Mouse (Mus musculus): ENCODE data around the gene Apoo. TPM values are rescaled to one million over a fixed set of nuclear protein-coding genes. Genes with fewer than 3 reads are reported as not detected.

Apoo gene
- polyA plus RNA-seq, 1 experiment: 43.1 TPM

Other genes starting within 250 kb of the Apoo start
- 4.2 and 5.4 TPM in 2 replicates for gene Zfx, start 243.4 kb upstream of the Apoo start, polyA plus RNA-seq (2012; rRNA removed)
- 63.6 and 71.7 TPM in 2 replicates for gene Eif2s3x, start 154.3 kb upstream of the Apoo start, polyA plus RNA-seq (2012; rRNA removed)
- gene Klhl15, start 132.5 kb upstream of the Apoo start, polyA plus RNA-seq (2012; rRNA removed): 3.8 and 6.8 TPM in 2 replicates
- not detected in 2 replicates for gene Fam90a1b, start 340 bp upstream of the Apoo start, polyA plus RNA-seq (2012; rRNA removed)
- 137 and 167 TPM in 2 replicates for gene Maged1, start 175.0 kb downstream of the Apoo start, polyA plus RNA-seq (2012; rRNA removed)

Measured in kidney, adult 2 months (tissue).